Mouse (Mus musculus) E14TG2a.4 (cell line): ENCODE results near the gene Pawr.

Experiments
- H3K27me3 ChIP-seq: 2 replicates; pipeline ENCODE4 v1.6.1; 2014; ENCODE audit warnings: low read length, control low read depth; ENCODE audit not compliant: insufficient read depth
- H3K36me3 ChIP-seq: 2 replicates; pipeline ENCODE4 v1.6.1; 2014; ENCODE audit warnings: low read length, control low read depth; ENCODE audit not compliant: insufficient read depth
- H3K4me1 ChIP-seq: replicated peaks from 2 replicates; pipeline ENCODE4 v1.6.1; 2014; ENCODE audit warnings: low read depth, low read length, control low read depth
- H3K4me3 ChIP-seq: replicated peaks from 2 replicates; pipeline ENCODE4 v1.5.1; 2014; ENCODE audit warnings: mild to moderate bottlenecking, low read length
- H3K9me3 ChIP-seq: 2 replicates; pipeline ENCODE4 v1.6.1; 2014; ENCODE audit warnings: low read length, control low read depth
- CTCF ChIP-seq: conservative IDR thresholded peaks from 2 replicates; pipeline ENCODE4 v1.5.1; 2014; ENCODE audit warnings: low read length
- NANOG ChIP-seq: IDR thresholded peaks from 2 replicates; pipeline ENCODE4 v1.6.1; 2014; ENCODE audit warnings: borderline replicate concordance, low read length, mixed read lengths
- POU5F1 ChIP-seq: IDR thresholded peaks from 2 replicates; pipeline ENCODE4 v1.6.1; 2014; ENCODE audit warnings: low read length, borderline replicate concordance

Pawr gene

DNA sequence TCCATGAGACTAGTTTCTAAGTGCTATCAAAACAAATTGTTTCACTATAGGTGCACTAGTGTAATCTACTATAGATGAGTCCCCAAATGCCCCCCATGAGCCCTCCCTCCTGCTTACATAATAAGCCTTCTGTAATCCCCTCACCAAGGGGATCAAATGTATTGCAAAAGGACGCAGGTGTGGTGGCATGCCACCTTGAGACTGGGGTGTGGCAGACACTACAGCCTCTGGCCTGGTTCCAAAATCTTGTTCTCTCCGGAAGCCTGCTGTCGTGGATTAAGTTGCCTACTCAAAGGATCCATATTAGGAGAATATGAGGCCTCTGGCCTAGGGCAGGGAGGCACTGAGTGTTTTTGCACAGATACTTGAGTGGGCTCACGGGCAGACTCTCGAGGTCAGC, 76.1 kb downstream of the Pawr start:
- Histone ChIP-seq H3K4me3 (no peak overlapping the region), H3K9me3 (no peaks in the 10 kb centered on the region), H3K36me3 (peaks cover 35% of the 10 kb centered on the region), H3K27me3 (no peaks in the 10 kb centered on the region), H3K4me1 (peaks cover 60% of the 10 kb centered on the region)
- TF ChIP-seq CTCF (no peak), NANOG (no peak), POU5F1 (no peak)

GRCm38 (mm10) chr10:108408437-108408836, 76.5 kb downstream of the Pawr start:
- no peaks in the 10 kb centered on the region for H3K27me3 ChIP-seq
- H3K9me3 ChIP-seq = no peaks in the 10 kb centered on the region
- TF ChIP-seq NANOG (no peak), CTCF (no peak), POU5F1 (no peak)
- peaks cover 40% of the 10 kb centered on the region for H3K36me3 ChIP-seq
- H3K4me3 ChIP-seq = no peak overlapping the region
- peaks cover 56% of the 10 kb centered on the region for H3K4me1 ChIP-seq

GRCm38 (mm10) chr10:108408986-108409385, 77.1 kb downstream of the Pawr start:
- peaks cover 50% of the 10 kb centered on the region for H3K4me1 ChIP-seq
- H3K9me3 ChIP-seq = no peaks in the 10 kb centered on the region
- peaks cover 45% of the 10 kb centered on the region for H3K36me3 ChIP-seq
- TF ChIP-seq CTCF (no peak), NANOG (no peak), POU5F1 (no peak)
- H3K27me3 ChIP-seq = no peaks in the 10 kb centered on the region
- H3K4me3 ChIP-seq = no peak overlapping the region

GRCm38 (mm10) chr10:108409529-108409928, 77.6 kb downstream of the Pawr start:
- H3K4me1 ChIP-seq = peaks cover 47% of the 10 kb centered on the region
- H3K36me3 ChIP-seq = peaks cover 45% of the 10 kb centered on the region
- no peak overlapping the region for H3K4me3 ChIP-seq
- no peaks in the 10 kb centered on the region for H3K27me3 ChIP-seq
- no peak for TF ChIP-seq POU5F1
- no peak for TF ChIP-seq NANOG
- no peak for TF ChIP-seq CTCF
- H3K9me3 ChIP-seq = no peaks in the 10 kb centered on the region

GRCm38 (mm10) chr10:108414936-108415635, 83.2 kb downstream of the Pawr start:
- peaks cover 33% of the 10 kb centered on the region for H3K36me3 ChIP-seq
- no peaks in the 10 kb centered on the region for H3K27me3 ChIP-seq
- TF ChIP-seq NANOG (no peak), POU5F1 (no peak), CTCF (no peak)
- peak overlapping the region; percentile 74 for H3K4me3 ChIP-seq
- peaks cover 24% of the 10 kb centered on the region for H3K4me1 ChIP-seq
- no peaks in the 10 kb centered on the region for H3K9me3 ChIP-seq

DNA sequence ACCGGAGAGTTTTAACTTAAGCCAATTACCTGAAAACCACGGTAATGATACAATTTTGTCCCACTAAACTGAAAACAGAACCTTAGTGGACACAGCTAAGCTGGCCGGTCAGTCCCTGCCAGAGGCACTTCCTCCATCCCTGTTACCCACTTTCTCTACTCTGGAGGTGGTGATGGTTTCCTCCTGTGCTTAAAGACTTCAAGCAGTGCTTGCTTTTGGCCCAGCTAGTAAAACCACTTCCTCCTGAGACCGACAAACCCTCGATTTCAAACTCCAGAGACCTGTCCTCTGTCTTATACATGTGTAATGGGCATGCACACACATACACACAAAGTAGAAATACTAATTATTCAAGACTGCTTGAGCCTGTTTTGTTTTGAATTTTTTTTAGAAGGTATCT, 85.5 kb downstream of the Pawr start:
- H3K4me3 ChIP-seq = no peak overlapping the region

GRCm38 (mm10) chr10:108430553-108430952, 98.6 kb downstream of the Pawr start:
- Histone ChIP-seq H3K9me3 (no peaks in the 10 kb centered on the region), H3K36me3 (no peaks in the 10 kb centered on the region), H3K4me3 (no peak overlapping the region), H3K4me1 (peaks cover 52% of the 10 kb centered on the region), H3K27me3 (no peaks in the 10 kb centered on the region; the same call in 1 of the 2 replicates)
- no peak for TF ChIP-seq CTCF
- TF ChIP-seq POU5F1 = no peak
- TF ChIP-seq NANOG = no peak

More for the DNA sequence above, 85.5 kb downstream of the Pawr start:
- Histone ChIP-seq H3K4me1 (peaks cover 24% of the 10 kb centered on the region), H3K36me3 (peaks cover 15% of the 10 kb centered on the region), H3K27me3 (no peaks in the 10 kb centered on the region), H3K9me3 (no peaks in the 10 kb centered on the region)
- TF ChIP-seq NANOG (no peak), CTCF (no peak), POU5F1 (no peak)

DNA sequence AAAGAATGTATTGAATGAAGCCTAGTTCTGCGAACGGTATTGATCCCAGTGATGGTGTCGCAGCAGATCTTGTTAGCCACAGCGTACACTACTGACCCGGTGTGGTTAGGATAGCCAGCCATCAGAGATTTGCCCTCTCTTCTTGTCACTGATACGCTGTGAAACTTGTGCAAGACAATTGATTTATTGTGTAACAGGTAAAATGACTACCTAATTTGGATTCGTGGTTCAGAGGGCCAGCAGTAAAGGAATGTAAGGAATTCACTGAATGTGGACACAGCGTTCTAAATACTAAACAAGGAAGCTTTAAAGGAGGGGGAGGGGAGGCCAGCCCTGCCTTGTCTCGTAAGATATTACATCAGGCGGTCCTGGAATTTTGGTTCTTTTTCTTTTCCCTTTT, 100.3 kb downstream of the Pawr start:
- TF ChIP-seq POU5F1 (no peak), NANOG (no peak), CTCF (no peak)

GRCm38 (mm10) chr10:108433976-108434375, 102.1 kb downstream of the Pawr start:
- no peak overlapping the region for H3K4me3 ChIP-seq

More for the DNA sequence above, 100.3 kb downstream of the Pawr start:
- H3K4me1 ChIP-seq = peaks cover 60% of the 10 kb centered on the region
- no peak overlapping the region for H3K4me3 ChIP-seq
- no peaks in the 10 kb centered on the region; the same call in 1 of the 2 replicates for H3K27me3 ChIP-seq
- no peaks in the 10 kb centered on the region for H3K36me3 ChIP-seq
- no peaks in the 10 kb centered on the region for H3K9me3 ChIP-seq

More at GRCm38 (mm10) chr10:108433976-108434375, 102.1 kb downstream of the Pawr start:
- no peak for TF ChIP-seq NANOG
- no peak for TF ChIP-seq POU5F1
- no peak for TF ChIP-seq CTCF
- H3K36me3 ChIP-seq = no peaks in the 10 kb centered on the region
- no peaks in the 10 kb centered on the region; the same call in 1 of the 2 replicates for H3K27me3 ChIP-seq
- H3K4me1 ChIP-seq = peaks cover 53% of the 10 kb centered on the region
- no peaks in the 10 kb centered on the region for H3K9me3 ChIP-seq
